ENCODE assay signal across 10 mouse cellular contexts in genomic region chr10:75931311-75931710, GRCm38 (mm10). TPM values are rescaled to one million over a fixed set of nuclear protein-coding genes. Genes with fewer than 3 reads are reported as not detected.
DNase-seq lines count a peak whose midpoint lies in the region; ATAC-seq and TF ChIP-seq lines count a peak whose summit lies in the region.
"Had no signal": no experiment of that assay in that cellular context is flagged by ENCODE, and none has a peak within 500 bp of the region (broad histone marks: within the 10 kb centered on the region; RNA-seq: fewer than 3 reads in every experiment).

No protein-coding gene starts in this region.

- H3K4me1 ChIP-seq in heart, embryonic 12.5 days (replicated peaks) = peaks cover 42% of the 10 kb centered on the region
- H3K4me1 ChIP-seq in ES-Bruce4 (ENCODE audit: control insufficient read depth, insufficient read depth, low read length) = peaks cover 8% of the 10 kb centered on the region
- peaks cover 10% of the 10 kb centered on the region for H3K4me1 ChIP-seq in hindbrain, embryonic 11.5 days (replicated peaks; ENCODE audit: control insufficient read depth, insufficient read depth, low read length)
- H3K4me1 ChIP-seq in midbrain, embryonic 11.5 days (ENCODE audit: control insufficient read depth, insufficient read depth, low read length) = peaks cover 28% of the 10 kb centered on the region

- WGBS in heart, embryonic 12.5 days = 30% methylated on average over 7 of the region's 7 CpGs
- WGBS in hindbrain, embryonic 11.5 days = 31% methylated on average over 7 of the region's 7 CpGs
- WGBS in midbrain, embryonic 11.5 days = 22% methylated on average over 7 of the region's 7 CpGs

- peak overlapping the region; percentile 96 for H3K4me2 ChIP-seq in heart, embryonic 12.5 days
- peak overlapping the region; percentile 93 for H3K4me2 ChIP-seq in hindbrain, embryonic 11.5 days (replicated peaks; ENCODE audit: low read depth, low read length)
- H3K4me2 ChIP-seq in midbrain, embryonic 11.5 days = peak overlapping the region; percentile 95

- ATAC-seq in heart, embryonic 12.5 days (ENCODE audit: insufficient number of reproducible peaks, low FRiP score) = no peak
- ATAC-seq in hindbrain, embryonic 11.5 days (ENCODE audit: low FRiP score) = no peak
- ATAC-seq in midbrain, embryonic 11.5 days (ENCODE audit: low FRiP score) = no peak
- no peak for ATAC-seq in CD4-positive, CD25-positive, alpha-beta regulatory T cell, adult 4 months
- ATAC-seq in megakaryocyte-erythroid progenitor cell, adult 5-6 weeks (replicated peaks; ENCODE audit: low FRiP score, low TSS enrichment, poor library complexity, severe bottlenecking) = no peak

- TF ChIP-seq EP300 in ES-Bruce4 (IDR thresholded peaks at IDR 0.05; ENCODE audit: insufficient read depth, low read depth, low read length) = no peak

- H3K9ac ChIP-seq in heart, embryonic 12.5 days = no peak overlapping the region
- H3K9ac ChIP-seq in ES-Bruce4 (ENCODE audit: low read depth, poor library complexity, severe bottlenecking) = peak overlapping the region; percentile 73
- peak overlapping the region; percentile 88 for H3K9ac ChIP-seq in hindbrain, embryonic 11.5 days (ENCODE audit: low read depth, low read length)
- peak overlapping the region; percentile 3; the same call in 1 of the 2 replicates for H3K9ac ChIP-seq in midbrain, embryonic 11.5 days (ENCODE audit: low read length)
- H3K9ac ChIP-seq: liver, embryonic 14.5 days had no signal

- H3K36me3 ChIP-seq in heart, embryonic 12.5 days = peaks cover 12% of the 10 kb centered on the region; the same call in 1 of the 2 replicates
- peaks cover 15% of the 10 kb centered on the region for H3K36me3 ChIP-seq in ES-Bruce4 (ENCODE audit: control insufficient read depth, insufficient read depth, low read length, poor library complexity, severe bottlenecking)
- no peaks in the 10 kb centered on the region for H3K36me3 ChIP-seq in hindbrain, embryonic 11.5 days (ENCODE audit: control insufficient read depth, insufficient read depth, low read length)
- H3K36me3 ChIP-seq in midbrain, embryonic 11.5 days (ENCODE audit: control insufficient read depth, insufficient read depth, low read length) = no peaks in the 10 kb centered on the region

- H3K27ac ChIP-seq in heart, embryonic 12.5 days (ENCODE audit: poor library complexity, severe bottlenecking) = no peak overlapping the region
- H3K27ac ChIP-seq in ES-Bruce4 (ENCODE audit: insufficient read depth, low read length) = no peak overlapping the region
- no peak overlapping the region for H3K27ac ChIP-seq in hindbrain, embryonic 11.5 days (ENCODE audit: low read depth, low read length)
- no peak overlapping the region for H3K27ac ChIP-seq in midbrain, embryonic 11.5 days (ENCODE audit: low read depth, low read length)
- H3K27ac ChIP-seq: liver, embryonic 14.5 days had no signal

- no peak for DNase-seq in heart, adult 18-20 months
- no peak for DNase-seq in hindbrain, embryonic 11.5 days (ENCODE audit: low spot score)
- no peak for DNase-seq in midbrain, embryonic 11.5 days (ENCODE audit: low spot score, missing footprints)
- DNase-seq in retina, postnatal 1 day = no peak
- DNase-seq: adrenal gland, adult 8-10 months had no signal

- no peaks in the 10 kb centered on the region for H3K9me3 ChIP-seq in heart, embryonic 12.5 days (replicated peaks)
- no peaks in the 10 kb centered on the region for H3K9me3 ChIP-seq in ES-Bruce4 (replicated peaks; ENCODE audit: control insufficient read depth, insufficient read depth, low read length, poor library complexity, severe bottlenecking)
- H3K9me3 ChIP-seq in hindbrain, embryonic 11.5 days (ENCODE audit: control insufficient read depth, low read length) = no peaks in the 10 kb centered on the region
- H3K9me3 ChIP-seq in midbrain, embryonic 11.5 days (ENCODE audit: control insufficient read depth, low read length) = no peaks in the 10 kb centered on the region

- H3K4me3 ChIP-seq in heart, embryonic 12.5 days = peak overlapping the region; percentile 63
- H3K4me3 ChIP-seq in ES-Bruce4 (ENCODE audit: low read depth, low read length) = peak overlapping the region; percentile 76
- peak overlapping the region; percentile 54 for H3K4me3 ChIP-seq in hindbrain, embryonic 11.5 days (ENCODE audit: low read depth, low read length)
- H3K4me3 ChIP-seq in midbrain, embryonic 11.5 days (ENCODE audit: low read depth, low read length) = no peak overlapping the region

- no peak for TF ChIP-seq POLR2A in ES-Bruce4 (IDR thresholded peaks at IDR 0.05; ENCODE audit: insufficient read depth, low read length)

- peaks cover 46% of the 10 kb centered on the region for H3K27me3 ChIP-seq in heart, embryonic 12.5 days (replicated peaks)
- no peaks in the 10 kb centered on the region for H3K27me3 ChIP-seq in ES-Bruce4 (ENCODE audit: control insufficient read depth, insufficient read depth, low read length, poor library complexity, severe bottlenecking)
- H3K27me3 ChIP-seq in hindbrain, embryonic 11.5 days (ENCODE audit: control insufficient read depth, insufficient read depth, low read length) = peaks cover 24% of the 10 kb centered on the region
- peaks cover 39% of the 10 kb centered on the region for H3K27me3 ChIP-seq in midbrain, embryonic 11.5 days (ENCODE audit: control insufficient read depth, insufficient read depth, low read length)

- no peak for TF ChIP-seq CTCF in ES-Bruce4 (IDR thresholded peaks at IDR 0.05; ENCODE audit: low read depth, low read length)

RNA-seq across cellular contexts. Expression of gene Chchd10, which starts 1.6 kb away (rescaled TPM):
- 408 and 409 TPM in 2 replicates for polyA plus RNA-seq in heart, embryonic 12.5 days (2016; fragmentation: Nextera tagmentation; extraction: Ambion mirVana)
- total RNA-seq in heart, adult 18-20 months (2021) = 1,000 to 10,000 TPM; 1,749 to 1,983 TPM
- polyA plus RNA-seq in ES-Bruce4 (2011; ENCODE audit: insufficient read depth, insufficient read length, low read depth, missing spikeins) = 405 and 450 TPM in 2 replicates
- polyA plus RNA-seq in hindbrain, embryonic 11.5 days (2014; fragmentation: Nextera tagmentation; extraction: Ambion mirVana) = 8.0 and 9.3 TPM in 2 replicates
- 5.5 and 6.4 TPM in 2 replicates for polyA plus RNA-seq in midbrain, embryonic 11.5 days (2014; fragmentation: Nextera tagmentation; extraction: Ambion mirVana)
- 10 to 100 TPM; 15.3 to 18.3 TPM for polyA plus RNA-seq in CD4-positive, CD25-positive, alpha-beta regulatory T cell, adult 4 months (2017; shearing (Covaris generic))
- 177 and 314 TPM in 2 replicates for total RNA-seq in megakaryocyte-erythroid progenitor cell, adult 5-6 weeks (2014; fragmentation: Nextera tagmentation)
- total RNA-seq in megakaryocyte-erythroid progenitor cell, adult 5-6 weeks (2017) = 74.0 and 119 TPM in 2 replicates

RNA-seq across cellular contexts. Expression of gene Mmp11, which starts 5.0 kb away (rescaled TPM):
- 25.4 and 27.1 TPM in 2 replicates for polyA plus RNA-seq in heart, embryonic 12.5 days (2016; fragmentation: Nextera tagmentation; extraction: Ambion mirVana)
- total RNA-seq in heart, adult 18-20 months (2021) = 1 to 10 TPM; 5.0 to 5.2 TPM
- 23.1 and 27.9 TPM in 2 replicates for polyA plus RNA-seq in ES-Bruce4 (2011; ENCODE audit: insufficient read depth, insufficient read length, low read depth, missing spikeins)
- 32.2 and 36.1 TPM in 2 replicates for polyA plus RNA-seq in hindbrain, embryonic 11.5 days (2014; fragmentation: Nextera tagmentation; extraction: Ambion mirVana)
- polyA plus RNA-seq in midbrain, embryonic 11.5 days (2014; fragmentation: Nextera tagmentation; extraction: Ambion mirVana) = 33.6 and 34.6 TPM in 2 replicates
- polyA plus RNA-seq in CD4-positive, CD25-positive, alpha-beta regulatory T cell, adult 4 months (2017; shearing (Covaris generic)) = 10 to 100 TPM in 1 of 2 experiments, 1 to 10 TPM in 1; 6.1 to 11.8 TPM
- total RNA-seq in megakaryocyte-erythroid progenitor cell, adult 5-6 weeks (2014; fragmentation: Nextera tagmentation) = 0.96 and 1.9 TPM in 2 replicates
- not detected in 2 replicates for total RNA-seq in megakaryocyte-erythroid progenitor cell, adult 5-6 weeks (2017)

RNA-seq across cellular contexts. Expression of gene Gm867, which starts 9.2 kb away (rescaled TPM):
- polyA plus RNA-seq in heart, embryonic 12.5 days (2016; fragmentation: Nextera tagmentation; extraction: Ambion mirVana) = 0.80 and 1.1 TPM in 2 replicates
- not detected for total RNA-seq in heart, adult 18-20 months (2021)
- polyA plus RNA-seq in ES-Bruce4 (2011; ENCODE audit: insufficient read depth, insufficient read length, low read depth, missing spikeins) = 0.66 and 0.91 TPM in 2 replicates
- 1.3 and 2.0 TPM in 2 replicates for polyA plus RNA-seq in hindbrain, embryonic 11.5 days (2014; fragmentation: Nextera tagmentation; extraction: Ambion mirVana)
- polyA plus RNA-seq in midbrain, embryonic 11.5 days (2014; fragmentation: Nextera tagmentation; extraction: Ambion mirVana) = 0.48 and 1.5 TPM in 2 replicates
- polyA plus RNA-seq in CD4-positive, CD25-positive, alpha-beta regulatory T cell, adult 4 months (2017; shearing (Covaris generic)) = under 1 TPM in 1 of 2 experiments, not detected in 1; 0.27 TPM
- total RNA-seq in megakaryocyte-erythroid progenitor cell, adult 5-6 weeks (2014; fragmentation: Nextera tagmentation) = 1.8 and 3.6 TPM in 2 replicates
- total RNA-seq in megakaryocyte-erythroid progenitor cell, adult 5-6 weeks (2017) = not detected in 2 replicates

RNA-seq across cellular contexts. Expression of gene Smarcb1, which starts 9.9 kb away (rescaled TPM):
- 125 and 126 TPM in 2 replicates for polyA plus RNA-seq in heart, embryonic 12.5 days (2016; fragmentation: Nextera tagmentation; extraction: Ambion mirVana)
- total RNA-seq in heart, adult 18-20 months (2021) = 10 to 100 TPM; 20.5 to 24.2 TPM
- 71.1 and 79.6 TPM in 2 replicates for polyA plus RNA-seq in ES-Bruce4 (2011; ENCODE audit: insufficient read depth, insufficient read length, low read depth, missing spikeins)
- 279 and 282 TPM in 2 replicates for polyA plus RNA-seq in hindbrain, embryonic 11.5 days (2014; fragmentation: Nextera tagmentation; extraction: Ambion mirVana)
- polyA plus RNA-seq in midbrain, embryonic 11.5 days (2014; fragmentation: Nextera tagmentation; extraction: Ambion mirVana) = 268 and 274 TPM in 2 replicates
- polyA plus RNA-seq in CD4-positive, CD25-positive, alpha-beta regulatory T cell, adult 4 months (2017; shearing (Covaris generic)) = 100 to 1,000 TPM in 1 of 2 experiments, 10 to 100 TPM in 1; 98.5 to 160 TPM
- 98.4 and 103 TPM in 2 replicates for total RNA-seq in megakaryocyte-erythroid progenitor cell, adult 5-6 weeks (2014; fragmentation: Nextera tagmentation)
- 54.5 and 69.3 TPM in 2 replicates for total RNA-seq in megakaryocyte-erythroid progenitor cell, adult 5-6 weeks (2017)

RNA-seq across cellular contexts. Expression of gene Vpreb3, which starts 11.5 kb away (rescaled TPM):
- 0.24 TPM in 1 of 2 replicates, not detected in the other for polyA plus RNA-seq in heart, embryonic 12.5 days (2016; fragmentation: Nextera tagmentation; extraction: Ambion mirVana)
- under 1 TPM in 1 of 2 experiments, not detected in 1; 0.82 TPM for total RNA-seq in heart, adult 18-20 months (2021)
- polyA plus RNA-seq in ES-Bruce4 (2011; ENCODE audit: insufficient read depth, insufficient read length, low read depth, missing spikeins) = 1.2 TPM in 1 of 2 replicates, not detected in the other
- polyA plus RNA-seq in hindbrain, embryonic 11.5 days (2014; fragmentation: Nextera tagmentation; extraction: Ambion mirVana) = 0.43 TPM in 1 of 2 replicates, not detected in the other
- polyA plus RNA-seq in midbrain, embryonic 11.5 days (2014; fragmentation: Nextera tagmentation; extraction: Ambion mirVana) = 0.47 and 0.70 TPM in 2 replicates
- polyA plus RNA-seq in CD4-positive, CD25-positive, alpha-beta regulatory T cell, adult 4 months (2017; shearing (Covaris generic)) = 1 to 10 TPM; 1.3 to 2.1 TPM
- total RNA-seq in megakaryocyte-erythroid progenitor cell, adult 5-6 weeks (2014; fragmentation: Nextera tagmentation) = 6.1 and 35.6 TPM in 2 replicates
- not detected in 2 replicates for total RNA-seq in megakaryocyte-erythroid progenitor cell, adult 5-6 weeks (2017)

Comparison
In these comparisons a context has a peak if more than half of its experiments do, and no peak if none do; other contexts are left out.
1. RNA of gene Chchd10, which starts 1.6 kb away (polyA plus RNA-seq): 408 to 409 TPM in heart, embryonic 12.5 days and 405 to 450 TPM in ES-Bruce4; 15.3 to 18.3 TPM in CD4-positive, CD25-positive, alpha-beta regulatory T cell, adult 4 months, 8.0 to 9.3 TPM in hindbrain, embryonic 11.5 days and 5.5 to 6.4 TPM in midbrain, embryonic 11.5 days; every median in the first group is over 10 times any median in the second.
2. Peak in every context shown above with its lines, with median percentiles within 50 percentile points of each other: H3K4me2 ChIP-seq.